9 mouse cellular contexts compared by ENCODE assay signal in genomic region chr2:25608671-25609070, GRCm38 (mm10). TPM values are rescaled to one million over a fixed set of nuclear protein-coding genes. Genes with fewer than 3 reads are reported as not detected.
DNase-seq lines count a peak whose midpoint lies in the region; ATAC-seq lines count a peak whose summit lies in the region.
"Had no signal": no experiment of that assay in that cellular context is flagged by ENCODE, and none has a peak within 500 bp of the region (broad histone marks: within the 10 kb centered on the region; RNA-seq: fewer than 3 reads in every experiment).

No protein-coding gene starts in this region.

- peak overlapping the region; percentile 88 for H3K4me3 ChIP-seq in kidney, embryonic 14.5 days (ENCODE audit: low read length)
- H3K4me3 ChIP-seq in embryonic facial prominence, embryonic 12.5 days: peak overlapping the region; percentile 99
- peak overlapping the region; percentile 85 for H3K4me3 ChIP-seq in intestine, embryonic 15.5 days (replicated peaks)

- ATAC-seq in kidney, embryonic 14.5 days (ENCODE audit: low FRiP score, low TSS enrichment): peak; percentile 21
- no peak for ATAC-seq in embryonic facial prominence, embryonic 12.5 days (ENCODE audit: insufficient number of reproducible peaks, insufficient read depth, low FRiP score, low TSS enrichment)
- ATAC-seq in intestine, embryonic 15.5 days: peak; percentile 32
- peak; percentile 14; the same call in 1 of the 2 replicates for ATAC-seq in monocyte, adult 5-6 weeks (replicated peaks; ENCODE audit: insufficient number of reproducible peaks, low FRiP score, low TSS enrichment, poor library complexity, severe bottlenecking)

- peak overlapping the region; percentile 99; the same call in 1 of the 2 replicates for H3K9ac ChIP-seq in kidney, embryonic 14.5 days (ENCODE audit: low read depth, low read length)
- H3K9ac ChIP-seq in embryonic facial prominence, embryonic 12.5 days: peak overlapping the region; percentile 89; the same call in 1 of the 2 replicates
- 0 out of 2 replicates have a peak overlapping the region, but pooled peaks have one; percentile 92 for H3K9ac ChIP-seq in intestine, embryonic 15.5 days

- DNase-seq in kidney, adult 9 months: no peak
- no peak for DNase-seq in spleen, postnatal 10 days (ENCODE audit: low spot score in 2 of 2)
- no peak for DNase-seq in adrenal gland, postnatal 10 days
- no peak for DNase-seq in B cell, adult 2 months

- H3K27ac ChIP-seq in kidney, embryonic 14.5 days (ENCODE audit: low read depth, low read length): no peak overlapping the region; the same call in 1 of the 2 replicates
- H3K27ac ChIP-seq in embryonic facial prominence, embryonic 12.5 days: 0 out of 2 replicates have a peak overlapping the region, but pooled peaks have one; percentile 91
- peak overlapping the region; percentile 95 for H3K27ac ChIP-seq in intestine, embryonic 15.5 days

- no peaks in the 10 kb centered on the region for H3K9me3 ChIP-seq in kidney, embryonic 14.5 days (ENCODE audit: control insufficient read depth, low read length)
- no peaks in the 10 kb centered on the region for H3K9me3 ChIP-seq in embryonic facial prominence, embryonic 12.5 days
- H3K9me3 ChIP-seq in intestine, embryonic 15.5 days: no peaks in the 10 kb centered on the region

- WGBS in kidney, embryonic 14.5 days: 72% methylated on average over 10 of the region's 10 CpGs
- 66% methylated on average over 10 of the region's 10 CpGs for WGBS in embryonic facial prominence, embryonic 12.5 days
- 60% methylated on average over 10 of the region's 10 CpGs for WGBS in intestine, embryonic 15.5 days

- no peaks in the 10 kb centered on the region; the same call in 1 of the 2 replicates for H3K36me3 ChIP-seq in kidney, embryonic 14.5 days (ENCODE audit: control insufficient read depth, insufficient read depth, low read length)
- no peaks in the 10 kb centered on the region for H3K36me3 ChIP-seq in embryonic facial prominence, embryonic 12.5 days
- H3K36me3 ChIP-seq in intestine, embryonic 15.5 days: no peaks in the 10 kb centered on the region

- H3K4me2 ChIP-seq in kidney, embryonic 14.5 days (replicated peaks; ENCODE audit: low read depth, low read length): peak overlapping the region; percentile 74
- peak overlapping the region; percentile 68 for H3K4me2 ChIP-seq in embryonic facial prominence, embryonic 12.5 days (replicated peaks)
- H3K4me2 ChIP-seq in intestine, embryonic 15.5 days (replicated peaks): peak overlapping the region; percentile 58

- H3K4me1 ChIP-seq in kidney, embryonic 14.5 days (ENCODE audit: control insufficient read depth, insufficient read depth, low read length): peaks cover 13% of the 10 kb centered on the region
- peaks cover 15% of the 10 kb centered on the region for H3K4me1 ChIP-seq in embryonic facial prominence, embryonic 12.5 days
- peaks cover 13% of the 10 kb centered on the region; the same call in 1 of the 2 replicates for H3K4me1 ChIP-seq in intestine, embryonic 15.5 days (replicated peaks)

- no peaks in the 10 kb centered on the region for H3K27me3 ChIP-seq in kidney, embryonic 14.5 days (ENCODE audit: control insufficient read depth, insufficient read depth, low read length)
- H3K27me3 ChIP-seq in embryonic facial prominence, embryonic 12.5 days: peaks cover 9% of the 10 kb centered on the region; the same call in 1 of the 2 replicates
- no peaks in the 10 kb centered on the region; the same call in 1 of the 2 replicates for H3K27me3 ChIP-seq in intestine, embryonic 15.5 days (replicated peaks)

RNA-seq across cellular contexts. Expression of gene Rabl6, which starts 0.3 kb away (rescaled TPM):
- 59.6 and 81.1 TPM in 2 replicates for polyA plus RNA-seq in kidney, embryonic 14.5 days (2014; fragmentation: Nextera tagmentation; extraction: Ambion mirVana)
- 79.0 and 84.9 TPM in 2 replicates for polyA plus RNA-seq in embryonic facial prominence, embryonic 12.5 days (2016; fragmentation: Nextera tagmentation; extraction: Ambion mirVana)
- 65.5 and 69.7 TPM in 2 replicates for polyA plus RNA-seq in intestine, embryonic 15.5 days (2015; fragmentation: Nextera tagmentation; extraction: Ambion mirVana)
- 42.7 to 71.6 TPM (median 51.7 TPM) in 3 replicates for total RNA-seq in monocyte, adult 5-6 weeks (2017)
- total RNA-seq in adrenal gland, postnatal 10 days (2021): 10 to 100 TPM; 70.0 to 88.5 TPM

RNA-seq across cellular contexts. Expression of gene Ccdc183, which starts 8.8 kb away (rescaled TPM):
- 0.23 and 0.29 TPM in 2 replicates for polyA plus RNA-seq in kidney, embryonic 14.5 days (2014; fragmentation: Nextera tagmentation; extraction: Ambion mirVana)
- polyA plus RNA-seq in embryonic facial prominence, embryonic 12.5 days (2016; fragmentation: Nextera tagmentation; extraction: Ambion mirVana): 0.19 TPM in 2 replicates
- polyA plus RNA-seq in intestine, embryonic 15.5 days (2015; fragmentation: Nextera tagmentation; extraction: Ambion mirVana): 0.13 and 0.16 TPM in 2 replicates
- total RNA-seq in monocyte, adult 5-6 weeks (2017): not detected in 3 replicates
- total RNA-seq in adrenal gland, postnatal 10 days (2021): not detected
- polyA plus RNA-seq: large intestine, adult 2 months had no signal

RNA-seq across cellular contexts. Expression of gene Tmem141, which starts 13.1 kb away (rescaled TPM):
- polyA plus RNA-seq in kidney, embryonic 14.5 days (2014; fragmentation: Nextera tagmentation; extraction: Ambion mirVana): 24.3 and 35.0 TPM in 2 replicates
- polyA plus RNA-seq in embryonic facial prominence, embryonic 12.5 days (2016; fragmentation: Nextera tagmentation; extraction: Ambion mirVana): 21.1 and 24.6 TPM in 2 replicates
- 22.2 and 23.8 TPM in 2 replicates for polyA plus RNA-seq in intestine, embryonic 15.5 days (2015; fragmentation: Nextera tagmentation; extraction: Ambion mirVana)
- total RNA-seq in monocyte, adult 5-6 weeks (2017): 12.4 to 19.4 TPM (median 14.3 TPM) in 3 replicates
- 10 to 100 TPM; 28.2 to 30.8 TPM for total RNA-seq in adrenal gland, postnatal 10 days (2021)

RNA-seq across cellular contexts. Expression of gene Fcna, which starts 19.2 kb away (rescaled TPM):
- 1.6 and 1.9 TPM in 2 replicates for polyA plus RNA-seq in kidney, embryonic 14.5 days (2014; fragmentation: Nextera tagmentation; extraction: Ambion mirVana)
- polyA plus RNA-seq in embryonic facial prominence, embryonic 12.5 days (2016; fragmentation: Nextera tagmentation; extraction: Ambion mirVana): 0.65 and 0.69 TPM in 2 replicates
- polyA plus RNA-seq in intestine, embryonic 15.5 days (2015; fragmentation: Nextera tagmentation; extraction: Ambion mirVana): 3.5 and 4.7 TPM in 2 replicates
- not detected in 3 replicates for total RNA-seq in monocyte, adult 5-6 weeks (2017)
- total RNA-seq in adrenal gland, postnatal 10 days (2021): 10 to 100 TPM; 11.3 to 15.8 TPM

RNA-seq across cellular contexts. Expression of gene Ajm1, which starts 27.1 kb away (rescaled TPM):
- 0.07 and 0.18 TPM in 2 replicates for polyA plus RNA-seq in kidney, embryonic 14.5 days (2014; fragmentation: Nextera tagmentation; extraction: Ambion mirVana)
- 0.20 and 0.24 TPM in 2 replicates for polyA plus RNA-seq in embryonic facial prominence, embryonic 12.5 days (2016; fragmentation: Nextera tagmentation; extraction: Ambion mirVana)
- 1.7 and 2.9 TPM in 2 replicates for polyA plus RNA-seq in intestine, embryonic 15.5 days (2015; fragmentation: Nextera tagmentation; extraction: Ambion mirVana)
- 0.10 TPM in 1 of 3 replicates, not detected in the others for total RNA-seq in monocyte, adult 5-6 weeks (2017)
- total RNA-seq in adrenal gland, postnatal 10 days (2021): 1 to 10 TPM; 1.8 to 2.2 TPM
